Mouse (Mus musculus): ENCODE measurements around the gene Sorbs2. TPM values are rescaled to one million over a fixed set of nuclear protein-coding genes. Genes with fewer than 3 reads are reported as not detected.

The Sorbs2 gene
- 13.9 and 22.1 TPM in 2 replicates for polyA plus RNA-seq (2012; rRNA removed)

DNA sequence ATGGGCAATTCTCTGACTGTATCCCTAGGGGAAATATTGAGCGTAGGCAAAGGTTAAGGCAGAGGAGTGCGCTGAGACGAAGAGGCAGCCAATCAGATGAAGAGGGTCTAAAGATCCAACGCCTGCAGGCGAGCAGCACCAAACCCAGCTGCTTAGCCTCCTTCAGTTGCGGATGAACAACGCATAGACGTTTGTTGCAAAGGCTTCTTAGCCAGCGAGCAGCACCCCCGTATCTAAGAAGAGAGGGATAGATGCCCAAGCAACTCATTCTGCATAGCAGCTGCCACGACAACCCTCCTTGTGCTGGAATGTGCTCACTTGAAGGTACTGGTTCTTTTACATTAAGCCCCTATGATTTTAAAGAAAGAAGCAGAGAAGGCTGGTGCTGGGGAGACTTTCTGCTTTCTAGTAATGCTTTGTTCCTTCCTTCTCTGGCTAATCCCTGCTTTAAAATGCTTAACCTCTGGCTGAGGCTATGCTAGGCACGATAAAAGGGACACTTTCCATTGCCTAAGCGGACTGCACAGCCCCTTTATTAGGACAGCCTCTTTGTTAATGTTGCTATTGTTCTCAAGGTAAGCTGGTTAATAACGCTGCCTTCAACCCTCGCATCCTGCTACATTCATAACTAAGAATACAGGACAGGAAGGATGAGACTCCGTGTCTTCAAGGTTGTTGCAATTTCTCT is at the start of gene Sorbs2:
Sorbs2 (plus strand) TSS at position 155 of the 688 bp plus-strand sequence.
- no peaks in the 10 kb centered on the region for H3K36me3 ChIP-seq (ENCODE audit: control insufficient read depth, insufficient read depth, low read length)
- no peak for TF ChIP-seq POLR2A (IDR thresholded peaks at IDR 0.05; ENCODE audit: low read depth, low read length)
- TF ChIP-seq CTCF (conservative IDR thresholded peaks at IDR 0.05; ENCODE audit: insufficient read depth, insufficient read length, low read depth, low read length) = no peak
- no peaks in the 10 kb centered on the region for H3K4me1 ChIP-seq (ENCODE audit: control insufficient read depth, insufficient read depth, low read length)
- no peaks in the 10 kb centered on the region for H3K27me3 ChIP-seq (replicated peaks; ENCODE audit: control insufficient read depth, insufficient read depth, low read length)
- DNase-seq = no peak
- WGBS = 35% methylated on average over 16 of the region's 16 CpGs
- no peak within 1 kb of the TSS for H3K27ac ChIP-seq (ENCODE audit: insufficient read depth, low read depth, low read length)
- no peak within 1 kb of the TSS for H3K4me3 ChIP-seq (ENCODE audit: insufficient read depth, low read depth, low read length)

- Histone ChIP-seq H3K36me3 (ENCODE audit: control insufficient read depth, insufficient read depth, low read length) (no peaks in the 10 kb centered on the region), H3K4me3 (ENCODE audit: insufficient read depth, low read depth, low read length) (no peak overlapping the region), H3K4me1 (ENCODE audit: control insufficient read depth, insufficient read depth, low read length) (no peaks in the 10 kb centered on the region), H3K27ac (ENCODE audit: insufficient read depth, low read depth, low read length) (no peak overlapping the region), H3K27me3 (replicated peaks; ENCODE audit: control insufficient read depth, insufficient read depth, low read length) (no peaks in the 10 kb centered on the region)
- DNase-seq = no peak
- TF ChIP-seq CTCF (conservative IDR thresholded peaks at IDR 0.05; ENCODE audit: insufficient read depth, insufficient read length, low read depth, low read length) = peak; percentile 30; the same call in 1 of the 2 replicates
- TF ChIP-seq POLR2A (IDR thresholded peaks at IDR 0.05; ENCODE audit: low read depth, low read length) = no peak
Measured at GRCm38 (mm10) chr8:45457874-45458273, 49.7 kb upstream of the Sorbs2 start.

GRCm38 (mm10) chr8:45469006-45469405 is 38.6 kb upstream of the Sorbs2 start:
- DNase-seq = no peak
- no peak overlapping the region for H3K27ac ChIP-seq (ENCODE audit: insufficient read depth, low read depth, low read length)
- no peak for TF ChIP-seq POLR2A (IDR thresholded peaks at IDR 0.05; ENCODE audit: low read depth, low read length)
- TF ChIP-seq CTCF (conservative IDR thresholded peaks at IDR 0.05; ENCODE audit: insufficient read depth, insufficient read length, low read depth, low read length) = no peak
- no peaks in the 10 kb centered on the region for H3K4me1 ChIP-seq (ENCODE audit: control insufficient read depth, insufficient read depth, low read length)
- H3K4me3 ChIP-seq (ENCODE audit: insufficient read depth, low read depth, low read length) = no peak overlapping the region
- WGBS = 85% methylated on average over 2 of the region's 2 CpGs
- no peaks in the 10 kb centered on the region for H3K36me3 ChIP-seq (ENCODE audit: control insufficient read depth, insufficient read depth, low read length)
- H3K27me3 ChIP-seq (replicated peaks; ENCODE audit: control insufficient read depth, insufficient read depth, low read length) = no peaks in the 10 kb centered on the region

- H3K27ac ChIP-seq (ENCODE audit: insufficient read depth, low read depth, low read length) = no peak overlapping the region
- DNase-seq = peak; percentile 75
- H3K4me3 ChIP-seq (ENCODE audit: insufficient read depth, low read depth, low read length) = no peak overlapping the region
- H3K4me1 ChIP-seq (ENCODE audit: control insufficient read depth, insufficient read depth, low read length) = no peaks in the 10 kb centered on the region
- WGBS = 53% methylated on average over 8 of the region's 8 CpGs
- H3K27me3 ChIP-seq (replicated peaks; ENCODE audit: control insufficient read depth, insufficient read depth, low read length) = no peaks in the 10 kb centered on the region
- TF ChIP-seq POLR2A (IDR thresholded peaks at IDR 0.05; ENCODE audit: low read depth, low read length) (no peak), CTCF (conservative IDR thresholded peaks at IDR 0.05; ENCODE audit: insufficient read depth, insufficient read length, low read depth, low read length) (no peak)
- no peaks in the 10 kb centered on the region for H3K36me3 ChIP-seq (ENCODE audit: control insufficient read depth, insufficient read depth, low read length)
Measured at GRCm38 (mm10) chr8:45469507-45470178, 37.9 kb upstream of the Sorbs2 start.

DNA sequence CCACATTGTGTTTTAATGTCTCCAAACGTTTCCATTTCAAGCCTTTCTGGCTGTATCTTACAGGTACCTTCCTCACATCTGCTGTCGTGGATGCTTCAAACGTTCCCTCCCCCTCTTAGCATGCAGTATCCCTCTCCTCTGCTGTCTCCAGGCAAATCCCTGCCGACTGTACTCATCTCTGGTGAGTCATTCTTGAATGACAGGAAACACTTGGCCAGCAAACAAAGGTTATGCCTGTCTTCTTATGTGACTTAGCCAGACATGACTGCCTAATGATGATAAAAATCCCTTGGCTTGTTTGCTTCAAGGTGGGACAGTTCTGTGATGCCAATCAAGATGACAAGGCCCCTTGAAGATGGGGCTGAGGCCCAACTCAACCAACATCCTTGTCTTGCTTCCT is 26.7 kb upstream of the Sorbs2 start:
- 61% methylated on average over 4 of the region's 4 CpGs for WGBS
- H3K27ac ChIP-seq (ENCODE audit: insufficient read depth, low read depth, low read length) = no peak overlapping the region
- no peaks in the 10 kb centered on the region for H3K4me1 ChIP-seq (ENCODE audit: control insufficient read depth, insufficient read depth, low read length)
- H3K36me3 ChIP-seq (ENCODE audit: control insufficient read depth, insufficient read depth, low read length) = no peaks in the 10 kb centered on the region
- TF ChIP-seq POLR2A (IDR thresholded peaks at IDR 0.05; ENCODE audit: low read depth, low read length) (no peak), CTCF (conservative IDR thresholded peaks at IDR 0.05; ENCODE audit: insufficient read depth, insufficient read length, low read depth, low read length) (no peak)
- no peaks in the 10 kb centered on the region for H3K27me3 ChIP-seq (replicated peaks; ENCODE audit: control insufficient read depth, insufficient read depth, low read length)
- DNase-seq = no peak
- H3K4me3 ChIP-seq (ENCODE audit: insufficient read depth, low read depth, low read length) = no peak overlapping the region

- no peak for TF ChIP-seq CTCF (conservative IDR thresholded peaks at IDR 0.05; ENCODE audit: insufficient read depth, insufficient read length, low read depth, low read length)
- no peak for TF ChIP-seq POLR2A (IDR thresholded peaks at IDR 0.05; ENCODE audit: low read depth, low read length)
- DNase-seq = no peak
- WGBS = 85% methylated on average over 3 of the region's 3 CpGs
Measured at GRCm38 (mm10) chr8:45486281-45486680, 21.3 kb upstream of the Sorbs2 start.

DNA sequence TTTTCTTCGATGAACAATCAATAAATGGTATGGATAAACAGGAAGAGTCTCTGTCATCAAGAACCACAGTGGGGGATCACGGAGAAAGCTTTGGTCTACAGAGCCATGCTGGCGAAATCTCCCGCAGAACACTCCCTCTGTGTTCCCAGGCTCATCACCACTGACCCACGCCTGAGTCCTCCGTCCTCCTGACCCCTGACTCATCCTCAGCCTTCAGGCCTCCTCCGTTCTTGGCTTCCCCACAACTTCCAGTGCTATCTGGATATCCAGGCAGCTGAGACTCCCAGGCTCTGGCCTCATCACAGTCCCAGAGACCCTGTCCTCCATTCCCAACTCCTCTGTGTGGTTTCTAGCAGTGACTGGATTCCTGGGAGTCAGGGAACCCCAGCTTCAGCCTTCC is 3.6 kb upstream of the Sorbs2 start:
- H3K4me3 ChIP-seq (ENCODE audit: insufficient read depth, low read depth, low read length) = no peak overlapping the region
- H3K36me3 ChIP-seq (ENCODE audit: control insufficient read depth, insufficient read depth, low read length) = no peaks in the 10 kb centered on the region
- DNase-seq = no peak
- no peak for TF ChIP-seq POLR2A (IDR thresholded peaks at IDR 0.05; ENCODE audit: low read depth, low read length)
- no peak for TF ChIP-seq CTCF (conservative IDR thresholded peaks at IDR 0.05; ENCODE audit: insufficient read depth, insufficient read length, low read depth, low read length)
- no peak overlapping the region for H3K27ac ChIP-seq (ENCODE audit: insufficient read depth, low read depth, low read length)
- H3K4me1 ChIP-seq (ENCODE audit: control insufficient read depth, insufficient read depth, low read length) = no peaks in the 10 kb centered on the region
- no peaks in the 10 kb centered on the region for H3K27me3 ChIP-seq (replicated peaks; ENCODE audit: control insufficient read depth, insufficient read depth, low read length)
- 71% methylated on average over 7 of the region's 7 CpGs for WGBS

More at GRCm38 (mm10) chr8:45486281-45486680, 21.3 kb upstream of the Sorbs2 start:
- no peak overlapping the region for H3K27ac ChIP-seq (ENCODE audit: insufficient read depth, low read depth, low read length)
- H3K4me1 ChIP-seq (ENCODE audit: control insufficient read depth, insufficient read depth, low read length) = no peaks in the 10 kb centered on the region
- no peaks in the 10 kb centered on the region for H3K27me3 ChIP-seq (replicated peaks; ENCODE audit: control insufficient read depth, insufficient read depth, low read length)
- H3K4me3 ChIP-seq (ENCODE audit: insufficient read depth, low read depth, low read length) = no peak overlapping the region
- no peaks in the 10 kb centered on the region for H3K36me3 ChIP-seq (ENCODE audit: control insufficient read depth, insufficient read depth, low read length)

All from kidney, adult 2 months (tissue).